In the genomic region with DNA sequence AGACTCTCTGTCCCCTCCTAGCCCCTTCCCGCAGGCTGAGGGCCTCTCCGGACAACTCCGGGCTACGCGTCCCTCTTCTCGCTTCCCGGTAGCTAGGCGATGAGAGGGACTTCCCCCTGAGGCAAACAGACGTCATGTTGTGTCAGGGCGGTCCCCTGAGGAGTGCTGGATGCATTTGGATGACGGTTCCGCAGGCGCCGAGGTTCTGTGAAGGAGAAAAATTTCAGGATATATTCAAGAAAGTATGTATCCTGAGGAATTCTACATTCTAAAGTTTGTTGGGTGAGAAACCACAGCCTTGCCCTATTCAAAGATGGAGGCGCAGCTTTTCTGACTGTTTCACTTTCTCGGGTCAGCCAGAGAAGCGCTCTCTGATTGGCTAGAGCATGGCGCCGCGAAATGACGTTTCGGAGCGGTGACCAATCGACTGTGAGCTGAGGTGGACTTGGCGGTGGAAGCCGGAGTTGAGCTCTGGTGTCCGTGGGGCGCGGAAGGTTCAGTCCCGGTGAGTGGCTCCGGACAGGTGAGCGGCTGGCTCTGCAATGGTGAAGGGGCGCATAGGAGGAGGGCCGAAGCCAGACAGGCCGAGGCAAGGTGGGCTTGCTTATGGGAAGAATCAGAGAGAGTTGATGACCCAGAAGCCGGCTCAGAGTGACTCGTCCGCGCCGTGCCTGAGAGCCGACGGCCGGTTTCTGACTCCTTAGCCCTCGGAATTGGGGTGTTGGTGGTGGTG, we compare ENCODE assay signal across 8 mouse cellular contexts. TPM values are rescaled to one million over a fixed set of nuclear protein-coding genes. Genes with fewer than 3 reads are reported as not detected.
DNase-seq lines count a peak whose midpoint lies in the region; ATAC-seq lines count a peak whose summit lies in the region.

A gene (plus strand): TSS at position 410 of the 733 bp plus-strand sequence.

- peaks cover 10% of the 10 kb centered on the region for H3K4me1 ChIP-seq in lung, embryonic 16.5 days (replicated peaks; ENCODE audit: control insufficient read depth, insufficient read depth, low read length)

- no peaks in the 10 kb centered on the region for H3K36me3 ChIP-seq in lung, embryonic 16.5 days (ENCODE audit: control insufficient read depth, insufficient read depth, low read length)

- H3K4me3 ChIP-seq in lung, embryonic 16.5 days (ENCODE audit: low read length) = peak within 1 kb of the TSS; percentile 90

- H3K9me3 ChIP-seq in lung, embryonic 16.5 days (ENCODE audit: control insufficient read depth, low read length) = no peaks in the 10 kb centered on the region

- peak within 1 kb of the TSS; percentile 83 for H3K9ac ChIP-seq in lung, embryonic 16.5 days (ENCODE audit: low read length)

- peak within 1 kb of the TSS; percentile 64 for H3K4me2 ChIP-seq in lung, embryonic 16.5 days (ENCODE audit: low read depth, low read length)

- H3K27ac ChIP-seq in lung, embryonic 16.5 days (ENCODE audit: low read length) = peak within 1 kb of the TSS; percentile 97

- H3K27me3 ChIP-seq in lung, embryonic 16.5 days (ENCODE audit: control insufficient read depth, insufficient read depth, low read depth, low read length) = no peaks in the 10 kb centered on the region

- WGBS in lung, embryonic 16.5 days = 0% methylated on average over 44 of the region's 44 CpGs

- peak; percentile 99 for ATAC-seq in hematopoietic stem cell, adult 5-6 weeks (replicated peaks in 1 of 2; ENCODE audit: insufficient read depth in 1 of 2, low FRiP score in 2 of 2, low TSS enrichment in 1 of 2, low read depth in 1 of 2, poor library complexity in 2 of 2, severe bottlenecking in 2 of 2)
- ATAC-seq in lung, embryonic 16.5 days (ENCODE audit: low read depth) = peak; percentile 98

- DNase-seq in MEL-GATA-1-ER (ENCODE audit: extremely low read depth, low read depth) = peak; percentile 93
- peak; percentile 95 for DNase-seq in cerebellum, adult 8-10 months
- peak; percentile 96 for DNase-seq in forelimb bud, embryonic 11.5 days (ENCODE audit: low read depth, low spot score)
- DNase-seq in layer of hippocampus, adult 9-10 months (ENCODE audit: low spot score) = peak; percentile 98
- peak; percentile 96 for DNase-seq in ovary, postnatal 10 days (ENCODE audit: low spot score)
- peak; percentile 93 to 94 for DNase-seq in thymus, postnatal 10 days (ENCODE audit: low spot score in 2 of 2)

RNA-seq across cellular contexts. Expression of the gene that starts here (rescaled TPM):
- total RNA-seq in hematopoietic stem cell, adult 5-6 weeks (2017) = 56.0 and 82.8 TPM in 2 replicates
- polyA plus RNA-seq in lung, embryonic 16.5 days (2015; fragmentation: Nextera tagmentation; extraction: Ambion mirVana) = 96.7 and 102 TPM in 2 replicates

Comparison
In these comparisons a context has a peak if more than half of its experiments do, and no peak if none do; other contexts are left out.
1. Peak in every context shown above with its lines: DNase-seq, ATAC-seq, H3K4me3 ChIP-seq and H3K27ac ChIP-seq.